Mouse (Mus musculus): ENCODE measurements around the gene Tmem104.

Gene Tmem104

GRCm38 (mm10) chr11:115167631-115168249 lies 19.5 kb upstream of the Tmem104 start:
- DNase-seq = no peak

DNA sequence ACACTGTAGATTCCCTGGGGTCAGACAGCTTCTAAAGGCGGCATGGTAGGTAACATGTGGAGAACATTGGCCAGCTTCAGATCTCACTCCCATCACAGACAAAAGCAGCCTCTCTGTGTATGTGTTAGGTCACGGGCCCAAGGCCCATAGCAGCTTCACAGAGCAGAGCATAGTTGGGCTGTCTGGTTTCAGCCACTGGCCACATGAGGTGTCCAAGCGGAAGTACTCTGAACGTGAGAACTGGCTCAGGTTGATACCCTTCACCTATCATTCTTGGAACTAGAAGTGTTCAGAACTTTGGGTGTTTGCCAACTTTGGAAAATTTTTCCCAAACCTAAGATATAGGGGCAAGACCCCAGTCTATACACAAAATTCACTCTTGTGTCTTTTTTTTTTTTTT lies 17.9 kb upstream of the Tmem104 start:
- DNase-seq = no peak

DNA sequence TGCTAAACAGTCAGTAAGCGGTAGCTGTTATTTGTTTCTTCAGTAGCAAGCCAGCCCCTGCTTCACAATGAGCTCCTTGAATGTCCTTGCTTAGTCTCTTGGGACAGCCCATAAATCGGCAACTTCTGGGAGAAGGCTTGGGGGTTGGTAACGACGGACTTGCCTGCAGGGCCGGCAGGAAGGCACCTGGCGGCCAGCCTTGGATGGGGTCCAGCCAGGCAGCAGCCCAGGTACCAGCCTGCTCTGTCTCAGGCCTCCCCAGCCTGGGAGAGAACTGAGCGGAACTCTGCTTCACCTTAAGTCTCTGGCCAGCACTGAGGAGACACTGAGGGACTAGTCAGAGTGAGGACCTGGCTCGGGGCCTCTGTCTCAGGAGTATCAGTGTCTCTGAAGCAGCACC lies 16.2 kb upstream of the Tmem104 start:
- no peak for DNase-seq

DNA sequence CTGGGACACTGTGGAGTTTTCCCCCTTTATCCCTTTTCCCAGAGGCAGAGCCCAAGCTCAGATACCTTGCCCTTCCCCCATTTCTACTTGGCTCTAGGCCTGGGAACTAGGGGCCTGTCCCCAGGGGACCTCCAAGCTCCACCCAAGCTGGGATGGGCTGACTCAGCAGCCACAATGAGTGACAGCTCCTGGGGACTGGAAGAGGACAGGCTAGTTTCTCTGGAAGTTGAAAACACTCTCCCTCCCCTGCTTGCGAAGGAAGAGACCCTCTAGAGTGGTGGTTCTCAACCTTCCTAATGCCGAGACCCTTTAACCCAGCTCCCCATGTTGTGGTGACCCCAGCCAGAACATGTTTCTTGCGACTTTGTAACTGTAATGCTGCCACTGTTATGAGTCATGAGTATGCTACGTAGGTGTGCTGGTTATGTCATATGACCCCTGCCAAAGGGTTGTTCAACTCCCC lies 14.4 kb upstream of the Tmem104 start:
- DNase-seq = no peak

- DNase-seq = no peak
Measured at GRCm38 (mm10) chr11:115173549-115174339, 13.5 kb upstream of the Tmem104 start.

DNA sequence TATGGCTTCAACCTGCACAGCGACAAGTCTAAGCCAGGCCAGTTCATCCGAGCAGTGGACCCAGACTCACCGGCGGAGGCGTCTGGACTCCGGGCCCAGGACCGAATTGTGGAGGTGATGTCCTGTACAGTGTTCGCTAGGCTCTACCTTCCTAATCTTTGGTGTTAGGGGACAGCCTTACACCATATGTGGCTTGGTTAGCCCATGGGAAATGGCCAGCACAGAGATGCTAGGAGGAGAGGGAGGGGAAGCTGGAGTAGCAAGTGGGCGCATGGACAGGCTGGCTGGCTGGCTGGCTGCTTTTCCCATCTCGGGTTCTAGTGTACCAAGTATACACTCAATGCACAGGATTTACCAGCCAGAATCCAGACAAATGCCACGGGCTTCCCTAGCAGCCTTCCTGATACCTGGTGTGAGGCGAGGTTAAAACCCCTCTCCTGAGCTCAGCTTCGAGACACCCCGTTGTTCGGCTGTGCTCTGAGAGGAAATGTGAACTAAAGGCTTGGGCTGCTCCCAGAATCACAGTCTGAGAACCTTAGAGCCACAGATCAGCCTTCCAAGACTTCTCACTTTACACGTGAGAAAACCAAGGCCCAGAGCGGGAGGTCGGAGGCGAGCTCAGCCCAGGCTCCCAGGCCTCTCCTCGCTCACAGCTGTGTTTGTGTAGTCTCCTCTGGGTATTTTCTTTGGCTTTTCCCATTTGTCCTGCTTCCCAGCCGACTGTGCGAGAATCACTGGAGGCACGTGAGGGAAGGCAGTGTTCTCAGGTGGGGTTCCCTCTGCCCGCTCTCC lies 10.7 kb upstream of the Tmem104 start:
- no peak for DNase-seq

DNA sequence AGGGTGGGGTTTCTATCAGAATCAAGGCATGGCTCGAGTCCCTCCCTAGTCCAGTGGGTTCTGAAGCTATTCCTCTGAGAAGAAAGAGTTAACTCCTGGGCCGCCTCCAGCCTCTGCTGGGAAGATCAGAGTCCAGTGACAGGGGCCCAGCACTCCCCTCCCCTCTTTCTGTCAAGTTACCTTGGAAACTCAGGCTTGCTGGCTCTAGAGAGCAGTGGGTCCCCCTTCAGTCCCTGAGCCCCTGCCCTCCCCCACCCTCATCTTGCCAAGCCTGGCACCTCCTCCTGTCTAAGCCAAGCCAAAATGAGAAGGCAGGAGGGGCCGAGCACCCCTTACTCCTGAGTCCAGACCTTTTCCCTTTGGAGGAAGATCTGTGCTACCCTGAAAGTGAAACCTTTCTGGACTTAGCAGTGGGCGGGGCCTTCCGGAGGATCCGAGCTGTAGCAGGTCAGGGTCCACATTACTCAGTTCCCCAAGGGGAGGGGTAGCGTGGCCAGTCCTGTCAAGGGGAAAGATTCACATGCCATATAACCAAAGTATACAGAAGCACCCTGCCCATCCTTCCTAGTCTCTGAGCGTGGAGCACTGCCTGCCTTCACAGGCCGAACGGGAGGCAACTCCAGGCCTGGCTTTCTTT lies 9.6 kb upstream of the Tmem104 start:
- no peak for DNase-seq

GRCm38 (mm10) chr11:115178766-115179165 lies 8.5 kb upstream of the Tmem104 start:
- DNase-seq = no peak

GRCm38 (mm10) chr11:115179191-115179590 lies 8.1 kb upstream of the Tmem104 start:
- no peak for DNase-seq

DNA sequence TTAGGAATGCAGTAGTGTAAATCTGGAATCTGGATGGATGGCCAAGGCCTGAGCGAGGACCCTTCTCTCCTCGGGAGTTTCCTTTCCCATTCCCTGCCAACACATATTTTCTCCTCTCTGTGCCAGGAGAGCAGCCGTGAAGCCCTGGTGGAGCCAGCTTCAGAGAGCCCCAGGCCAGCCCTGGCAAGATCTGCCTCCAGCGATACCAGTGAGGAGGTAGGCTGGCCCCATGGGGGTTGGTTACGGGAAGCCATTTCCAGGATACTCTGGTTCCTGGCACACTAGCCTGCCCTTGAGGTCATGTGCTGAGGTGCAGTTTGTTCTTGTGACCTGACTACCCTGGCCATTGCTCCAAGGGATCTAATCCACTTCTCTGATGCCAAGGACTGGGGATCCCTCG lies 7.4 kb upstream of the Tmem104 start:
- no peak for DNase-seq

DNA sequence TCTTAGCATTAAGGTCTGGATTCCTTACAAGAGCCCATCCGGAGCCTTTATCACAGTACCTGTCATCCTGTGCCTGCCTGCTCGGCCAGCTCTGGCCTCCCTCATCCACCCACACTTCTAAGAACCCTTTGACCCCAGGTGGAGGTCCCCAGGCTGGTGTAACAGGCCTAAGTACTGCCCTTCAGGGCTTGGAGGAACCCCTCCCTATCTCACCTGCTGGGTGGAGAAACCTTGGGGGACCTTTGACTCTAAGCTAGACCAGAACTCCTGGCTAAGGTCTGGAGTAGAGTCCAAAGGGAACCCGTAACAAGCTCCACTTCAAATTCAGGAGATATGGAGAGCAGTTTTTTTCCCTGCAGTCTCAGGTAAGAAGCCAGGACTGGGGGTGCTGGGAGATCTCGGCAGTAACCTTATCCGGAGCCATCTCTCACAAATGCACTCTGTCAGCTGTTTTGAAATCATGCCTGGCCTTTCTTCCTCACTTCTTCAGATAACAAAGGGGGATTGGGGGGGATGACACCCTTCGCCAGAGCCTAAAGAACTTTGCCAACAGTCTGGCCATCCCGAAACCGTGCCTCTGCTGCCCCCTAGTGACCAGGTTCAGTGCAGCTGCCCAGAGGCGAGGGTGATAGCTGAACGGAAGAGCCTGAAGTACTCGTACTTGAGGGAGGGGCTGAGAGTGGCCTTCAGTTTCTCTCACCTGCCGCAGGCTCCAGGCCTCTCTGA lies 5.2 kb upstream of the Tmem104 start:
- peak; percentile 72 to 90 for DNase-seq

DNA sequence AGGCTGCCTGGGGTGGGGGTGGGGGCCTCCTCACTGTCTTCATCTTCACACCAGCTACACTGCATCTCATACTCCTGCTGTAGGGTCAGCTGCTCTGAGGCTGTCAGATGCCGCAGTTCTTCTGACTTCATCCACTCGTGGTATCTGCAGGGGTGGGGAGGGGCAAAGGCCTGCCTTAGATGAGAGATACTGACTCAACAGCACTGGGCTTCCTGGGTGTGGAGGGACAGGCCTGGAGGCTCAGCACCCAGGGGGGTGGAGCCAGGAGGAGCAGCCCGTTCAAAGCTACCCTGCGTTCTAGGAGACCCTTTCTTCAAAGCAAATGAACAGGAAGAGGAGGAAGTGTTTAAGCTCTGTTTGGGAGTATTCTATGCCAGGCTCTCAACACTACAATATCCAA lies 2.3 kb upstream of the Tmem104 start:
- DNase-seq = no peak

DNA sequence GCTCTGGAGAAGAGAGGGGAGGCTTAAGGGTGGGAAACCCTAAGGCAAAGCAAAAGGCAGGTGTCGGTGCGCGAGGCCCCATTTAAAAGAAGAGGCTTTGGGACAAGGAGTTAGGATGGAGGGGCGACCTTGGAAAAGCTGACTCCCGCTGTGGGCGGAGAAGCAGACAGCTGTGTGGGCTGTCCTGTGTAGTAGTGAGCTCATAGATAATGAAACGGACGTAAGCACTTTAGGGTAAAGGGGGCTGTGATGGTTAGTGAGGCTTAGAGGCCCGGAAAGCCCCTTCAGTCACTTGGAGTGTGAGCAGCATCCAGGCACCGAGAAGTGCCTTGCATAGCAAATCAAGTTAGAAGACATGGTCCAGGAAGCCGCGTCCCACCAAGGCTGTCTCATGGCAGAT lies 406 bp downstream of the Tmem104 start, which contains the start of gene Nat9:
TSS of gene Nat9 (minus strand) at position 167 of the 400 bp plus-strand sequence.
- no peak for DNase-seq

DNA sequence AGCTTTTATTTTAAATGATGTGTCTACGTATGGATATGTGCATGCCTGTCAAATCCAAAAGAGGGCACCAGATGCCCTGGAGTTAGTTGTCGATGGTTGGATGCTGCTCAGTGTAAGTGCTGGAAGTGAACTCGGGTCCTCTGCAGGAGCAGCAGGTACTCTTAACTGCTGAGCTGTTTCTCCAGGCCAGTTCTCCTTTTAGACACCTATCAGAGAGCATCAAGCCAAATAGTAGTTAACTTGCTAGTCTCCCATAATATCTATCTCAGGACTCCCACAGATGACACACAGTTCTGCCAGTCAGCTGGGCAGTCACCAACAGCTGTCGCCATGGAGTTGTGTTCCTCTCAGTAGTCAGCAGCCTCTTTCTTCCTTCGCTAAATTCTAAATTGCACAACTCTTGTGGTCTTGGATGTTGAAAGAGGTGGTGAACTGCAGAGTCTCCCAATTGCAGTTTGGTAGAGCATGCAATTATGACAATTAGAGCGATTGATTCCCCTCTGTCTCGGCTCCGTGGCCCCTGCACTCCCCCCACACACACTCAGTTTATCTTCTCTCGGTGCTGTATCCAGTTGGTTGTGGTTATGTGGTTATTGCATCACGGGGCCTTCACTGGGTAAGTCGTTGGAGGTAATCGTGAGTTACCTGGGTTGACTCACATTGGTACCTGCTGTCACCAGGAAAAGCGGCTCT lies 1.4 kb downstream of the Tmem104 start:
- no peak for DNase-seq

DNA sequence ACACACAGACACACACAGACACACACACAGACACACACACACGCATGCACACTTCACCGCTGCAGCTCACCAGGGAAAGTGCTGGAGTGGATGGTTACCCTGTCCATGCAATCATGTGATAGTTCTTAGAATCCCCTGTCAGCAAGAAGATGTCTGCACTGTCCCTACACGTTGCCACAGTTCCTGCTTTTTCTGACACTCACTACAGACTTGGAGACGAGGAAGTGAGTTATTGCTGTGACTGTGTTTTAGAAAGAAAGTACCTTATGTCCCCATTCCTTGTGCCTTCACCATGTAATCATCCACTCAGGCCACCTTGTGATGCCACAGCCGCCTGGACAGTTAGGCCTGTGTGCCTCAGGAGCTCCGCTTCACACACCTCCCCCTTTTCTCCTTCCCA lies 2.0 kb downstream of the Tmem104 start:
- no peak for DNase-seq

- DNase-seq = no peak
Measured at GRCm38 (mm10) chr11:115192180-115192579, 4.9 kb downstream of the Tmem104 start.

DNA sequence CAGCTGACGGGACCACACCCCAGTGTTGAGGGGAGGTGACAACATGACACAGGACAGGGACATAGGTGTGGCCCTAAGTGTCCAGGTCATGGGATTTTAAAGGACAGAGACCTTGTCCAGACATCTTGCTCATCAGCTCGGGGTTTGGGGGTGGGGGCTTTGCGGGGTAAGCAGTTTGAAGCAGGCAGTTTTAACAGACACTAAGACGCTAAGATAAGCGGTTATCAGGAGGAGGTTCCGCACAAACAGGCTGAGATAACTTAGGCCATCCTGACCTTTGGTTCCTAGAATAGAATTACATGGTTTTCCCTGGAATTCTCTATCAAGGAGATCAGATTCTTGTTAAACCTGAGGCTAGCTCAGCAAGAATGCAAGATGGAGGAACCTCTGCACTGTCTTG lies 7.4 kb downstream of the Tmem104 start:
- DNase-seq = no peak

DNA sequence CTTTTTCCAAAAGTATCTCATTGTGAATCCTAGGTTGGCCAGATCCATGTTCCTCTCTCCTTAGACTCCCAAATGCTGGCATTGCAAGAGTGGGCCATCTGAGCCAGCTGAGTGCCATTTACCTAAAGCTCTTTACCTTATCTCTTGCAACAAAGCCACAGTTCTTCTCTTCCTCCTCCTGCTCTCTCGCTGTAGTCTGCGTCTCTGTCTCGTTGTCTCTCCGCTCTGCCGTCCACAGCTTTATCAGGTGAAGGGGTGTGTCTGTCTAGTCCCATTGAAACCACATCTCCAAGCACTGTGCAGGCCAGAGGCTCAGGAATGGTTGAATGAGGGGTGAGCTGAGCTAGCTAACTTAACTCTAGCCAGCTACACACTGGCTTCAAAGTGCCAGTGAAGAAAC lies 8.6 kb downstream of the Tmem104 start:
- no peak for DNase-seq

DNA sequence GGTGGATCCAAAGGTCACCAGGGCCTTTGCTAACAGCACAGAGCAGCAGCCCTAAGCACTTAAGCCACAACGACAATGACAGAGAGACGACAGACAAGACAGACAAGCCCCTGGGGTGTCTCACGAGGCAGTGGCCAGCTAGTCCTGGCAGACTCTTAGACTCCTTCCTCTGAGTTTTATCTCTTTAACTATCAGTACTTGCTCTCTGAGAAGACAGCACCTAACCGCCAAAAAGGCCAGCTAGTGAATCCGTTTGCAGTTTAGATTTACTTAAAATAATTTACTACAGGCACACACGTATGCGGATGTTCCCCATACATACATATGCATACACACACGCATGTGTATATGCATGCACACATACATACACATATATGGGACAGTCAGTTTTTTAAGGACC lies 10.3 kb downstream of the Tmem104 start:
- no peak for DNase-seq

DNA sequence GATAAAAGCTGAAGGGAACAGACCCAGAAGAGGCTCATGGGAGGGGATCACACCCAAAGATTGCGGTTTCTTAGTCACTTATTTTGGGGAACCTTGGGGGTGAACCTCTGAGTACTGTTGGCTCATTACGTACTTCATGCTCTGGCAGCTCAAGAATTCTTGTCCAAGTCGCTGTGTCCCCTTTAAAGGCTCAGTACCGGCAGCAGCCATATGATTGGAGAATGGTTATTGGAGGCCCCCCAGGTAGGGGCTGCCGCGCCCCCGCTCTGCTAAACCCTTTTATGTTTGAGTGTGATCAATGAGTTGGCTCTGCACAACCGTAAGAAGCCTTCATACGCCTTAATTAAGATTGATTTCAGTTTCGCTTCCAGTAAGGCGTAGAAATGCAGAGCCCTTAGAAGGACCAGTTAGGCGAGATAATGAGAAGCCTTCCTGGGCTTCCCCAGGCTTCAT lies 11.7 kb downstream of the Tmem104 start:
- no peak for DNase-seq

- DNase-seq = no peak
Measured at GRCm38 (mm10) chr11:115200520-115200919, 13.2 kb downstream of the Tmem104 start.

- DNase-seq = peak; percentile 52 to 74
Measured at GRCm38 (mm10) chr11:115202316-115202715, 15.0 kb downstream of the Tmem104 start.

Data from spleen, adult 18-20 months (tissue).